Mouse (Mus musculus): ENCODE measurements at regions not wholly inside any gene's neighbourhood (a gene's known extent, or its start where the extent isn't known, plus 50 kb on each side); places are given as distances from the start of the nearest gene placed in this dataset.

DNA sequence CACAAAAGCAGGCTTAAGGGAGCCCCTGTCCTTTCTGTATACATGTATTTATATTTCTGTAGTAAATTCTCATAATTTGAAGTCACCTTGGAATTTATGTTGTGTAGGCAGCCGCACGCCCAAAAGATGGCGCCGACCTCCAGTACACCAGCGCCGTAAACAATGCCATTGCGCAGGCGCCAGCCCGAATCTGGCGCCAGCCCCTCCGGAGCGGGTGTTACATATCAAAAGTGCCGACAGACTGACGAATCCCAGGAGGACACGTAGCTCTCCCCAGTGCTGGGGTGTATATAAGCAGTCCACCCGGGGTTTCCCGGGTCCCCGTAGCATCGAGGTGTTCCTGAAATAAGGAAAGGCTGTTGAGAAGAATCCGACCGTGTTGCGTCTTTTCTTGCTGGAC lies 108.1 kb upstream of the Pde3a start:
- DNase-seq (ENCODE audit: low spot score), result no peak

- no peak for DNase-seq (ENCODE audit: low spot score)
Measured at GRCm38 (mm10) chr6:141148417-141149169, 100.5 kb upstream of the Pde3a start.

- DNase-seq (ENCODE audit: low spot score), result no peak
Measured at GRCm38 (mm10) chr6:141149170-141149917, 99.7 kb upstream of the Pde3a start.

GRCm38 (mm10) chr6:141159326-141159725 lies 89.7 kb upstream of the Pde3a start:
- no peak for DNase-seq (ENCODE audit: low spot score)

GRCm38 (mm10) chr6:141161626-141162233 lies 87.3 kb upstream of the Pde3a start:
- no peak for DNase-seq (ENCODE audit: low spot score)

GRCm38 (mm10) chr6:141167270-141167669 lies 81.8 kb upstream of the Pde3a start:
- DNase-seq (ENCODE audit: low spot score), result no peak

- DNase-seq (ENCODE audit: low spot score), result no peak
Measured at GRCm38 (mm10) chr6:141168356-141168755, 80.7 kb upstream of the Pde3a start.

- DNase-seq (ENCODE audit: low spot score), result no peak
Measured at GRCm38 (mm10) chr6:141183782-141184181, 65.3 kb upstream of the Pde3a start.

GRCm38 (mm10) chr6:141188036-141188435 lies 61.0 kb upstream of the Pde3a start:
- no peak for DNase-seq (ENCODE audit: low spot score)

GRCm38 (mm10) chr6:141189093-141189492 lies 60.0 kb upstream of the Pde3a start:
- no peak for DNase-seq (ENCODE audit: low spot score)

DNA sequence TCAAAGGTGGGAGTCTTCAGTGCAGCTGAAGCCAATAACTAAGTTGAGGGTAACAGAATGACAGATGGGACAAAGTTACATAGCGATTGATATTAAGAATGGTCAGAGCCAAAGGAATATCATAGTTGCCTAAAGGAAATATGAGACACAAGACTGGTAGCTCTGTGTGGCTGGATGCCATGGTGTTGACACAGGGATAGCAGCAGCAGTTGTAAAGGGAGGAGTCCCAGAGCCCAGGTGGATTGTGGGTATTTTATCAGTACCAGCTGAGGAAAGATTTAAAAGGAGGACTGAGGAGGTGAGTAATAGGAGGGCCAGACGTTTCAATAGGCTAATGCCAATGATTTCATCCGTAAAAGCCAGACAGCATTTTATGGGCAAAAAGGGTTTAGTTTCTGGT lies 59.4 kb upstream of the Pde3a start:
- DNase-seq (ENCODE audit: low spot score), result no peak

GRCm38 (mm10) chr6:141190383-141190782 lies 58.7 kb upstream of the Pde3a start:
- DNase-seq (ENCODE audit: low spot score), result no peak

GRCm38 (mm10) chr6:141197501-141197900 lies 51.6 kb upstream of the Pde3a start:
- DNase-seq (ENCODE audit: low spot score), result no peak

Data from ovary, postnatal 36 days (tissue).